Mouse (Mus musculus) cerebellum, adult 11 months (tissue): ENCODE measurements around the gene Dyrk3.

Experiments
- DNase-seq: peaks from one replicate; pipeline ENCODE4 v3.0.0; 2022

The Dyrk3 gene

GRCm38 (mm10) chr1:131079762-131080161 is 58.4 kb downstream of the Dyrk3 start:
- DNase-seq, result no peak

- DNase-seq, result no peak
Observed at GRCm38 (mm10) chr1:131078761-131079330, 59.3 kb downstream of the Dyrk3 start.
